Mouse (Mus musculus) olfactory bulb, adult 2 months (tissue): ENCODE results near the gene Gapdh.

Source experiments
- CTCF ChIP-seq: fragments of 200-500 bp; IDR thresholded peaks from 2 replicates; pipeline ENCODE4 v1.5.1; 2012; ENCODE audit warnings: low read depth, mild to moderate bottlenecking, low read length, moderate library complexity; ENCODE audit not compliant: insufficient read depth
- POLR2A ChIP-seq: fragments of 200-500 bp; IDR thresholded peaks from 2 replicates; pipeline ENCODE4 v1.6.1; 2012; ENCODE audit warnings: mild to moderate bottlenecking, low read depth, low read length, moderate library complexity; ENCODE audit not compliant: insufficient read depth

DNA sequence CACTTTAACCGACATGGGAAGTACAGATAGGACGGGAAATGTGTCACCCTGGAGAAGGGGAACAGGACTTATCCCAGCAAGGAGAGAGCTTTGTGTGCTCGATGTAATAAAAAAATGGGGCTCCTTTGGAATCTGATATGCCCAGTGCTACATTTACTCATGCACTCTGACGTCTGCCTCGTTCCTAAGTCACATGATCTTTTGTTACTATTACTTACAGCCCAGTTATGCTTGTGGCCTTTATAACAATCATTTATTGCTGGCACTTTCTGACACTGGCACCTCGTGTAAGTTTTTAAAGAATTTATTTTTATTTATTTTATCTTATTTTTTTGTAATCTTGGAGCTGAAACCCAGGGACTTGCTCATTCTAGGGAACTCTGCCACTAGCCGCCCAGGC lies 27.1 kb upstream of the Gapdh start:
- TF ChIP-seq CTCF (no peak), POLR2A (no peak)
